Comparison of ENCODE assay signal across 26 mouse cellular contexts in the genomic region with DNA sequence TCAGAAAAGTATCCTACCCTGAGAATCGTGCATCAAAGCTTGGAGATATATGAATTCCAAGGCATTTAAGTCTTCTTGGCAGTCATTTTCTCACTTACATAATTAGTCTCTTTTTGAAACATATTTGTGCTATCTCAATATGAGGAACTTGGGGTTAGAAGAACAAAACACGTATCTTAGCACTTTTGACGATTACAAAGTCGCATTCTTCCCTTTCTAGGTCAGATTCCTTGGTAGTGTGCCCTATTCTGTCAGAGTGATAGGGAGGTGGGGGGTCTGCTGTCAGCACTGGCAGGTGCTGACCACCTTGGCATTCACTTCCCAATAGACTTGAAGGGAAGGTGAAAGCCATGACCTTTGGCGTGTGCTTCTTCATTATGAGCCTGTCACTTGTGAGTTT. TPM values are rescaled to one million over a fixed set of nuclear protein-coding genes. Genes with fewer than 3 reads are reported as not detected.
A peak's percentile ranks its signal among the peaks of the same experiment; 100 is the strongest.
DNase-seq lines count a peak whose midpoint lies in the region; ATAC-seq and TF ChIP-seq lines count a peak whose summit lies in the region.
"Had no signal": no experiment of that assay in that cellular context is flagged by ENCODE, and none has a peak within 500 bp of the region (broad histone marks: within the 10 kb centered on the region; RNA-seq: fewer than 3 reads in every experiment).

No protein-coding gene starts in this region.

- intact Hi-C loops in heart, postnatal 14 days (cut with DNase I) = no loop called here

- 46% methylated on average over 5 of the region's 5 CpGs for WGBS in heart, postnatal 0 days
- 20% methylated on average over 5 of the region's 5 CpGs for WGBS in macrophage (ENCODE audit: missing documents)

- H3K9me3 ChIP-seq in heart, postnatal 0 days (replicated peaks; ENCODE audit: control insufficient read depth, low read length) = no peaks in the 10 kb centered on the region
- H3K9me3 ChIP-seq: embryonic facial prominence, embryonic 15.5 days; forebrain, embryonic 12.5 days; heart, embryonic 12.5 days; heart, embryonic 15.5 days; hindbrain, embryonic 10.5 days had no signal

- no peaks in the 10 kb centered on the region for H3K27me3 ChIP-seq in heart, postnatal 0 days (ENCODE audit: control insufficient read depth, insufficient read depth, low read length)
- H3K27me3 ChIP-seq: embryonic facial prominence, embryonic 12.5 days; embryonic facial prominence, embryonic 15.5 days; forebrain, embryonic 12.5 days; heart, embryonic 12.5 days; heart, embryonic 15.5 days; hindbrain, embryonic 13.5 days had no signal

- no peak overlapping the region for H3K4me2 ChIP-seq in heart, postnatal 0 days (ENCODE audit: low read depth, low read length)
- H3K4me2 ChIP-seq: embryonic facial prominence, embryonic 12.5 days; embryonic facial prominence, embryonic 15.5 days; forebrain, embryonic 12.5 days; heart, embryonic 12.5 days; heart, embryonic 15.5 days; hindbrain, embryonic 13.5 days had no signal

- H3K9ac ChIP-seq in heart, postnatal 0 days (replicated peaks; ENCODE audit: low read depth, low read length) = no peak overlapping the region
- H3K9ac ChIP-seq: embryonic facial prominence, embryonic 12.5 days; embryonic facial prominence, embryonic 15.5 days; forebrain, embryonic 12.5 days; heart, embryonic 12.5 days; heart, embryonic 15.5 days; hindbrain, embryonic 13.5 days had no signal

- TF ChIP-seq EP300 in heart, postnatal 0 days (IDR thresholded peaks at IDR 0.05; ENCODE audit: low read depth) = no peak

- no peak for TF ChIP-seq CTCF in heart, postnatal 0 days (IDR thresholded peaks at IDR 0.05; ENCODE audit: low read depth)

- 0 out of 2 replicates have a peak, but pooled peaks cover 6% of the 10 kb centered on the region for H3K4me1 ChIP-seq in heart, postnatal 0 days (ENCODE audit: control insufficient read depth, insufficient read depth)
- H3K4me1 ChIP-seq: embryonic facial prominence, embryonic 12.5 days; embryonic facial prominence, embryonic 15.5 days; forebrain, embryonic 12.5 days; heart, embryonic 12.5 days; heart, embryonic 15.5 days; hindbrain, embryonic 10.5 days; hindbrain, embryonic 13.5 days had no signal

- H3K27ac ChIP-seq in heart, postnatal 0 days (ENCODE audit: low read depth) = no peak overlapping the region
- peak overlapping the region; percentile 7; the same call in 1 of the 2 replicates for H3K27ac ChIP-seq in macrophage
- H3K27ac ChIP-seq: embryonic facial prominence, embryonic 12.5 days; embryonic facial prominence, embryonic 15.5 days; forebrain, embryonic 12.5 days; heart, embryonic 15.5 days; hindbrain, embryonic 10.5 days; hindbrain, embryonic 13.5 days had no signal

- no peak overlapping the region for H3K4me3 ChIP-seq in heart, postnatal 0 days (ENCODE audit: low read depth, low read length)
- H3K4me3 ChIP-seq in macrophage (ENCODE audit: inconsistent target) = no peak overlapping the region
- H3K4me3 ChIP-seq: embryonic facial prominence, embryonic 12.5 days; embryonic facial prominence, embryonic 15.5 days; forebrain, embryonic 12.5 days; heart, embryonic 12.5 days; heart, embryonic 15.5 days; hindbrain, embryonic 10.5 days; hindbrain, embryonic 13.5 days had no signal

- no peaks in the 10 kb centered on the region for H3K36me3 ChIP-seq in heart, postnatal 0 days (replicated peaks; ENCODE audit: control insufficient read depth, insufficient read depth, low read length)
- no peaks in the 10 kb centered on the region for H3K36me3 ChIP-seq in macrophage (ENCODE audit: inconsistent target)
- H3K36me3 ChIP-seq: embryonic facial prominence, embryonic 12.5 days; embryonic facial prominence, embryonic 15.5 days; forebrain, embryonic 12.5 days; heart, embryonic 12.5 days; heart, embryonic 15.5 days; hindbrain, embryonic 10.5 days; hindbrain, embryonic 13.5 days had no signal

- peak; percentile 14 for DNase-seq in heart, postnatal 0 days (ENCODE audit: low spot score)
- DNase-seq in heart, postnatal 14 days = no peak
- DNase-seq in right cerebral cortex, postnatal 4 days = no peak
- no peak for DNase-seq in right cerebral cortex, postnatal 10 days (ENCODE audit: low spot score in 2 of 2)
- no peak for DNase-seq in left cerebral cortex, adult 8-10 months (ENCODE audit: low spot score in 2 of 2)
- DNase-seq: adrenal gland, adult 8-10 months; adrenal gland, postnatal 25 days; cerebellum, adult 18-20 months; cerebellum, adult 9-10 months; cerebellum, postnatal 14 days; gastrocnemius, postnatal 14 days; kidney, adult 2 months had no signal

- H3K79me2 ChIP-seq in macrophage (ENCODE audit: inconsistent target) = no peaks in the 10 kb centered on the region

- no peak for ATAC-seq in heart, postnatal 0 days (ENCODE audit: insufficient read depth, low read depth)
- ATAC-seq in common myeloid progenitor, adult 5-6 weeks (replicated peaks; ENCODE audit: low read depth, poor library complexity, severe bottlenecking) = peak; percentile 68
- ATAC-seq: activated CD4-positive, CD25-positive, alpha-beta regulatory T cell, adult 4 months; forebrain, embryonic 16.5 days; hindbrain, embryonic 16.5 days; inflammation-experienced regulatory T-cells, adult 6 months; intestine, embryonic 16.5 days had no signal

RNA-seq across cellular contexts. Expression of a gene that starts 54.5 kb away (rescaled TPM):
- total RNA-seq in heart, postnatal 0 days (2014; rRNA removed; ENCODE audit: low replicate concordance) = 6.6 and 11.4 TPM in 2 replicates
- 9.0 and 9.2 TPM in 2 replicates for polyA plus RNA-seq in heart, postnatal 0 days (2015; fragmentation: Nextera tagmentation; extraction: Ambion mirVana)
- 10 to 100 TPM; 10.4 to 12.2 TPM for total RNA-seq in heart, postnatal 14 days (2021)
- 1.2 and 2.8 TPM in 2 replicates for total RNA-seq in common myeloid progenitor, adult 5-6 weeks (2017)
- total RNA-seq in macrophage (2018; cell fraction: chromatin; rRNA removed) = 10 to 100 TPM in 10 of 26 experiments, 1 to 10 TPM in 16; 1.9 to 19.1 (median 7.7) TPM
- 1 to 10 TPM; 2.6 to 8.7 (median 5.3) TPM for total RNA-seq in macrophage (2018; cell fraction: cytosol; rRNA removed)
- 10 to 100 TPM in 11 of 26 experiments, 1 to 10 TPM in 15; 2.4 to 24.0 (median 8.3) TPM for total RNA-seq in macrophage (2018; cell fraction: nucleus; rRNA removed)
- polyA plus RNA-seq in macrophage (2018) = 6.0 to 8.2 TPM (median 7.9 TPM) in 3 replicates
- total RNA-seq in left cerebral cortex, adult 8-10 months (2022) = 1 to 10 TPM; 1.9 to 2.6 (median 2.2) TPM
